Mouse (Mus musculus): ENCODE measurements around the gene Ncs1.

DNA sequence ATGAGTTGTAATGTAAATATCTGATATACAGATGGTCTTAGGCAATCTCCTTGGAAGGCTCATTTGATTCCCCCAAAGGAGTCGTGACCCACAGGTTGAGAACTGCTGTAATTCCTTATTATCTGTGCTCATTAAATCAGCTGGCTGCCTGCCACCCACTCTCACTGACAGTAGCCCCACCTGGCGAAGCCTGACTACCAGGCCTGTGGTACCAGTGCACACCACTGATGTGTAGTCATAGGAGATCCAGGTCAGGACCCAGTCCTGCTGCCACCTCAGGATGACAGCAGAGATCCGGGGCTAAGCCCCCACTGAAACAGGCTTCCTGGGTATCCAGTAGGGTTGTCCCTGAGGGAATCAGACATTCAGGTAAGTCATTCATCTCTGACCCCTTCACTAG, 27.0 kb upstream of the Ncs1 start:
- TF ChIP-seq CTCF (conservative IDR thresholded peaks at IDR 0.05 in 1 of 2, IDR thresholded peaks at IDR 0.05 in 1 of 2; ENCODE audit: low read depth in 2 of 2, low read length in 2 of 2) (no peak), MAX (IDR thresholded peaks at IDR 0.05; ENCODE audit: low read length) (no peak), MAFK (IDR thresholded peaks at IDR 0.05; ENCODE audit: insufficient replicate concordance, low read length) (no peak), NELFE (IDR thresholded peaks at IDR 0.05; ENCODE audit: low read depth, low read length) (no peak), ZMIZ1 (IDR thresholded peaks at IDR 0.05; ENCODE audit: low read depth, low read length) (no peak), IRF4 (IDR thresholded peaks at IDR 0.05; ENCODE audit: low read depth, low read length) (no peak), HCFC1 (IDR thresholded peaks at IDR 0.05; ENCODE audit: low read depth, low read length) (no peak)
